Mouse (Mus musculus): ENCODE measurements around the gene Tceal5.
"Not testable (repeated sequence)": the region's sequence is repeated elsewhere in the genome, so short reads cannot be mapped to it uniquely, and the experiment has no call there.

Tceal5 gene

GRCm38 (mm10) chrX:136203664-136204066 is at the start of gene Tceal5:
Gene Tceal5 (minus strand): TSS chrX:136203876.
- peak; percentile 53 for DNase-seq (ENCODE audit: low read depth, low spot score)

GRCm38 (mm10) chrX:136252023-136252729 is 48.5 kb upstream of the Tceal5 start:
- no peak for DNase-seq (ENCODE audit: low read depth, low spot score)

GRCm38 (mm10) chrX:136249671-136250070 is 46.0 kb upstream of the Tceal5 start:
- DNase-seq (ENCODE audit: low read depth, low spot score): no peak

- no peak for DNase-seq (ENCODE audit: low read depth, low spot score)
Measured at GRCm38 (mm10) chrX:136248811-136249210, 45.1 kb upstream of the Tceal5 start.

GRCm38 (mm10) chrX:136245521-136246071 is 41.9 kb upstream of the Tceal5 start:
- peak; percentile 60 for DNase-seq (ENCODE audit: low read depth, low spot score)

GRCm38 (mm10) chrX:136244574-136245229 is 41.0 kb upstream of the Tceal5 start, which contains the start of gene Tceal9:
Gene Tceal9 (plus strand): TSS chrX:136245079.
- peak; percentile 83 for DNase-seq (ENCODE audit: low read depth, low spot score)

GRCm38 (mm10) chrX:136243181-136243580 is 39.5 kb upstream of the Tceal5 start:
- no peak for DNase-seq (ENCODE audit: low read depth, low spot score)

GRCm38 (mm10) chrX:136238118-136238517 is 34.4 kb upstream of the Tceal5 start:
- DNase-seq (ENCODE audit: low read depth, low spot score): peak; percentile 7

- DNase-seq (ENCODE audit: low read depth, low spot score): peak; percentile 7
Measured at GRCm38 (mm10) chrX:136227768-136228167, 24.1 kb upstream of the Tceal5 start.

GRCm38 (mm10) chrX:136223714-136224113 is 20.0 kb upstream of the Tceal5 start:
- DNase-seq (ENCODE audit: low read depth, low spot score): no peak

GRCm38 (mm10) chrX:136216303-136216702 is 12.6 kb upstream of the Tceal5 start:
- no peak for DNase-seq (ENCODE audit: low read depth, low spot score)

GRCm38 (mm10) chrX:136214729-136215677 is 11.3 kb upstream of the Tceal5 start, which contains the start of the genes Tceal7 and Bex1:
Gene Tceal7 (plus strand): TSS chrX:136214779.
Gene Bex1 (minus strand): TSS chrX:136215513.
- not testable (repeated sequence) for DNase-seq (ENCODE audit: low read depth, low spot score)

- DNase-seq (ENCODE audit: low read depth, low spot score): no peak
Measured at GRCm38 (mm10) chrX:136213396-136213795, 9.7 kb upstream of the Tceal5 start.

GRCm38 (mm10) chrX:136204406-136204805 is 730 bp upstream of the Tceal5 start:
- no peak for DNase-seq (ENCODE audit: low read depth, low spot score)

- DNase-seq (ENCODE audit: low read depth, low spot score): no peak
Measured at GRCm38 (mm10) chrX:136203257-136203656, 419 bp downstream of the Tceal5 start.

GRCm38 (mm10) chrX:136196873-136197272 is 6.8 kb downstream of the Tceal5 start:
- DNase-seq (ENCODE audit: low read depth, low spot score): no peak

GRCm38 (mm10) chrX:136195193-136195944 is 8.3 kb downstream of the Tceal5 start:
- DNase-seq (ENCODE audit: low read depth, low spot score): no peak

GRCm38 (mm10) chrX:136183107-136183506 is 20.6 kb downstream of the Tceal5 start:
- DNase-seq (ENCODE audit: low read depth, low spot score): no peak

GRCm38 (mm10) chrX:136180897-136181553 is 22.7 kb downstream of the Tceal5 start:
- peak; percentile 1 for DNase-seq (ENCODE audit: low read depth, low spot score)

- peak; percentile 1 for DNase-seq (ENCODE audit: low read depth, low spot score)
Measured at GRCm38 (mm10) chrX:136172786-136173185, 30.9 kb downstream of the Tceal5 start.

All from forelimb bud, embryonic 11.5 days (tissue).